Mouse (Mus musculus) adrenal gland, postnatal 14 days (tissue): ENCODE measurements around the gene Trcg1. TPM values are rescaled to one million over a fixed set of nuclear protein-coding genes. Genes with fewer than 3 reads are reported as not detected.
"Not testable (repeated sequence)": the region's sequence is repeated elsewhere in the genome, so short reads cannot be mapped to it uniquely, and the experiment has no call there.

Experiments used
- DNase-seq: peaks from one replicate; pipeline ENCODE4 v3.0.0; 2021; ENCODE audit warnings: mixed read lengths
- long read RNA-seq, 2 experiments: library from polyadenylated mRNA; stranded (forward); transcript quantifications; one replicate each; pipeline ENCODE4 v2.0.0; 2021
- total RNA-seq: library from RNA; stranded (reverse); gene quantifications from 2 replicates; pipeline ENCODE4 v1.2.3, GENCODE M21; 2021

Trcg1 gene
- total RNA-seq = not detected in 2 replicates
- long read RNA-seq, experiment 1 = 0 reads
- long read RNA-seq, experiment 2 = 0 reads

- no peak for DNase-seq
These were observed at the start of gene Trcg1 for GRCm38 (mm10) chr9:57236256-57236655. Trcg1 (plus strand) TSS chr9:57236556.

- DNase-seq = no peak
These were observed 39.6 kb upstream of the Trcg1 start for GRCm38 (mm10) chr9:57196708-57197107.

- no peak for DNase-seq
These were observed 38.9 kb upstream of the Trcg1 start for GRCm38 (mm10) chr9:57197414-57197813.

DNA sequence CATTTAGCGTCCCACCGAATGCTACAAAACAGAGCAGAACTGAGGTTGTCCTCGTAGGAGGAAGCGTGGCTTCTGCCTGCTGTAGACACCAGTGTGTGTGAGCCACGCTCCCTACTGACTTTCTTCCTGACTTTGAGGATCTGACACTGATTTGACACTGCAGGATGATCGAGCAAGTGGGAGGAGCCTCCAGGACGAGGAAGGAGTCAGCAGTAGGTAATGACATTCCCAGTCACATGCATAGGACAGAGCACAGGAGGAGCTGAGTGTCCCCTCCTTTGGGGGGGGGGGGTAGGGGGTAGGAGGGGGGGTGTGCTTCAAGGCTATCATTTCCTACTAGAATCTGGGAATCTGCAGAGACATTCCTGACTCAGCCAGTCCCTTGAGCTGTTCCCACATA, 33.4 kb upstream of the Trcg1 start:
- DNase-seq = no peak

GRCm38 (mm10) chr9:57203571-57203970, 32.8 kb upstream of the Trcg1 start:
- not testable (repeated sequence) for DNase-seq

GRCm38 (mm10) chr9:57206896-57207295, 29.5 kb upstream of the Trcg1 start:
- no peak for DNase-seq

GRCm38 (mm10) chr9:57209316-57209715, 27.0 kb upstream of the Trcg1 start:
- DNase-seq = peak; percentile 41

GRCm38 (mm10) chr9:57212448-57213222, 23.7 kb upstream of the Trcg1 start:
- DNase-seq = no peak

DNA sequence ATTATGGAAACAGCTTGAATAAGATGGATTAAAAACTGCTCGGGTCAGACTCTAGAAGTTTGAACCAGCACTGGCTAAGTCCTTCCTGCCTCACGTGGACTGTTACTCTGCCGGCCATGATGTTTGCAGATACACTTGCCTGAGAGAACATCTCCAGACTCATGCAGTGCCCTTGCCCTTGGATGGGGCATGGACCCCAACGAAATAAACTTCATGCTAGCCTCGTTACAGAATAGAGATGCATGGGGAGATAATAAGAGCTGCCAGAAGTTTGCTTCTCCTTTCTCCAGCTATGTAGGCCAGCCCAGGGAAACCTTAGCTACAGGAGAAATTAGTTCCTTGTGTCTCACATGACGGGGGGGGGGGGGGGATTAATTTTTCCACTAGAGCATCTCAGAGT, 21.9 kb upstream of the Trcg1 start:
- no peak for DNase-seq

GRCm38 (mm10) chr9:57217220-57217619, 19.1 kb upstream of the Trcg1 start:
- no peak for DNase-seq

GRCm38 (mm10) chr9:57218776-57219175, 17.6 kb upstream of the Trcg1 start:
- no peak for DNase-seq

DNA sequence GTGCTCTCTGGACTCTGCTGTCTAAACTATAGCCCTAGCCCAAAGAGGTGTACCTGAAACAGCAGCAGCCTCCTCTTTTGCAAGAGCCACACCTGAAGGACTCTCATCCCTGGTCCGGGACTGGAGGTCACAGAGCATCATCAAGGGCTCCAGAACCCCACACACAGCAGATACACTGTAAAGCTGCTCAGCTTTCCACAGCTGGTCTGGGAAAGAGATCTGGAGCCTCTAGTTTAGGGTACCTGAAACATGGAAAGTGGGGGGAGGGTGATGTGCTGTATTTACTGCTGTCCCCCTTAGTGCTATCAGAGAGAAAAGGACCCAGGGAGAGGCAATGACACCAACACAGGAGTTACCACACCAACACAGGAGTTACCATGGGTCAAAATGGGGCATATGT, 16.8 kb upstream of the Trcg1 start:
- no peak for DNase-seq

GRCm38 (mm10) chr9:57220356-57220755, 16.0 kb upstream of the Trcg1 start:
- peak; percentile 51 for DNase-seq

GRCm38 (mm10) chr9:57223341-57223740, 13.0 kb upstream of the Trcg1 start:
- no peak for DNase-seq

GRCm38 (mm10) chr9:57225780-57226627, 10.4 kb upstream of the Trcg1 start:
- no peak for DNase-seq

GRCm38 (mm10) chr9:57226628-57227122, 9.7 kb upstream of the Trcg1 start:
- DNase-seq = not testable (repeated sequence)

GRCm38 (mm10) chr9:57227203-57227602, 9.2 kb upstream of the Trcg1 start:
- DNase-seq = no peak

DNA sequence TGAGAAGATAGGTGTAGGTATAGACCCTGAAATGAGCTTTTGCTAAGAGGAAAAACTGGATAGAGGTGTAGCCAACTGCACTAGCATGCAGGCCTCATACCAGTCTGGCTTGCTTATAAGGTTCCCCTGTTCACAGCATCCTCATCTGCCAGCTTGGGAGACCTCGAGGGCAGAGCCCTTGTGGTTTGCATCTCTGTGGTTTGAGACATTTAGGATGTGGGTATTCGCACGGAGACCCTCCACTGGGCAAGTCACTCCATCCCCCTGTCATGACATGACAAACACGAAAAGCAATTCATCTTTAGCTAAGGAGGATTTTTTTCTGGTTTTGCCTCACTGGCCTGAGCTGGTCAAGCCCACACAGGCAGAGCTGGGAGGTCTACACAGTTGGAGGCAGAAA, 8.2 kb upstream of the Trcg1 start:
- DNase-seq = no peak

- peak; percentile 66 for DNase-seq
These were observed 6.6 kb upstream of the Trcg1 start for GRCm38 (mm10) chr9:57229726-57230125.

DNA sequence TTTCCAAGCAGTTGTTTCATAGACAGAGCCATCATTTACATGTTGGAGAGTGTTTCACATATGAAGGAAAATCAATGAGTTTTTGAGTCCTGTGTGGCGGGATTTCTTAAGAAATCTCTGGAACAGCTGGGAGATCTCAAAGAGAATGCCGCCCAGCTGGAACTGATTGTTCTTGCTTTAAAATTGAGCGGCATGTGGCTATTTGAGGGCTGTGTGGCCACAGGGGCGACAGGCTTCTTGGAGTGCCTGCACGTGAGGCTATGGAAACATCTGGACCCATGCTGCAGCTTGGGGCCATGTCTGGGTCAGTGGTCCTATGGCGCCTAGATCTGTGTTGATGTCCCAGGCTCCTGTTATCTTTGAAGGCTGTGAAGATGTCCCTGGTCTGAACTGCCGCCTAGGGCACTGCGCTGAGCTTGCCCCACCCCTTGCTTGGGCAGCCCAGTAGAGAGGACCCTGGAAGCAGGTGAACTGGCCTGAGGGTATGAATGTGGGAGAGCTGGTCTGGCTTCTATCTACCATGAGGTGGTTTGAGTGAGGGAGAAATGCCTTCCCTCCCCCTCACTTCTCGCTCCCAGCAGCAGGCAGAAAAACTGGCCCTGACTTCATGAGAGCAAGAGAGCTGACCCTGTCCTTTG, 6.1 kb upstream of the Trcg1 start:
- no peak for DNase-seq

GRCm38 (mm10) chr9:57231536-57232255, 4.7 kb upstream of the Trcg1 start:
- no peak for DNase-seq
